Mouse (Mus musculus): Measurements from ENCODE around the gene Elmo1. TPM values are rescaled to one million over a fixed set of nuclear protein-coding genes. Genes with fewer than 3 reads are reported as not detected.

The Elmo1 gene
- total RNA-seq, 2 experiments from 2014 or later, result 62.1 to 131 TPM

DNA sequence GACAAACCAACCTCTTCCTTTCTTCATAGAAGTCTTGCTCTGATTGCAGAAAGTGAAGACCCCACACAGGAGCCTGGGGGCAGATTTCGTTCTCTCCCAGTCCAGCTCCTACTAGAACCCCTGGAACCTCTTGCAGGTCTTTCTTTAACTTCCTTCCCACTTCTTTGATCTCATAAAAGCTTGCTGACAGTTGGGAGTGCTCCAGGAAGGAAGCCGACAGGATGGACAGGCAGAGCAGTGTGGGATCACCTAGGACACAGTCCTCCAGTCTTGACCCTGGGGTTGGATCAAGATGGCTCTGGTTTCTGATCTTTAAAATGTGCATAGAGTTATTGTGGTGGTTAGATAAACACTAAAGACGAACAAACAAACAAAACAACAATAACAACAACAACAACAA, 147.8 kb downstream of the Elmo1 start:
- ATAC-seq (replicated peaks; ENCODE audit: poor library complexity, severe bottlenecking), result no peak

- peak; percentile 79 for ATAC-seq (replicated peaks; ENCODE audit: poor library complexity, severe bottlenecking)
These were observed 148.3 kb downstream of the Elmo1 start for GRCm38 (mm10) chr13:20238743-20239142.

DNA sequence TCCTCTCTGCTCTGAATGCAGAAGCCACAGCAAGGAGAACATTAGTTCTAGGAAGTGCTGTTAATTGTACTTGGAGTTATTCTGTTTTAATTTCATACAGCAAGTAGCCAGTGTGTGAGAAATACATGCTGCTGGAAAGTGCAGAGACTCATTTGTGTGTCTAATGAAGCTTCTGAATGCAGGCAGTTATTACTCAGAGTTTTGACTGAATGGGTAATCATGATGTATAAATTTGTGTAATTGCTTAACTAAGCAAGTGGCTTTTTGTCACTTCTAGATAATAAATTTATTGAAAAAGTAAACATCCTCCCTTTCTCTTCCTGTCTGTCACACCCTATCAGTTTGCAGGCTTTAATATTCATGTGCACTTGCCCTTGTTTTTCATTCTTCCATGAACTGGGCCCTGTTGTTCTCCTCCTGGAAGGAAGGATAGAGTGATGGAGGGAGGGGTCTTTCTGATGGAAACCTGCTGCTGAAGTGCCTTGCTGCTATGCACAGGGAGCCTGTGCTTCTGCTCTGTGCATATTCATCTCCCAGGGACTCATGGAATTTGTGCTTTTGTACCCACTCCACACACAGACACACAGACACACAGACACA, 159.8 kb downstream of the Elmo1 start:
- no peak for ATAC-seq (replicated peaks; ENCODE audit: poor library complexity, severe bottlenecking)

- ATAC-seq (replicated peaks; ENCODE audit: poor library complexity, severe bottlenecking), result no peak
These were observed 164.5 kb downstream of the Elmo1 start for GRCm38 (mm10) chr13:20254911-20255310.

- ATAC-seq (replicated peaks; ENCODE audit: poor library complexity, severe bottlenecking), result no peak
These were observed 165.0 kb downstream of the Elmo1 start for GRCm38 (mm10) chr13:20255380-20255779.

DNA sequence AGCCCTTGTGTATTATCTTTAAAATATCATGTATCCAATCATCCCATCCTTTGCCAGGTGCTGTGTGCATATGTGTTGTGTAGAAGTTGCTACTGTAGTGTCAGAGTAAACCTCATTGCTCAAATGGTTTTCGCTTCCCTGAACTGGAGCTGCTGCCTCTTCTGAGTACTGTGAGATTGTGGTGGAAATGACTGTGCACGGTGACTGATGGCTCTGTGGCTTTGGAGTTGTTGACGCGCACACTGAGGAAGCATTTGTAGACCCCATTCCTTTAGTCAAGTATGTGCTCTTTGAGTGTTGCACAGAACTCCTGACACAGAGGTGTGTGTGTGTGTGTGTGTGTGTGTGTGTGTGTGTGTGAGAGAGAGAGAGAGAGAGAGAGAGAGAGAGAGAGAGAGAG, 166.2 kb downstream of the Elmo1 start:
- no peak for ATAC-seq (replicated peaks; ENCODE audit: poor library complexity, severe bottlenecking)

DNA sequence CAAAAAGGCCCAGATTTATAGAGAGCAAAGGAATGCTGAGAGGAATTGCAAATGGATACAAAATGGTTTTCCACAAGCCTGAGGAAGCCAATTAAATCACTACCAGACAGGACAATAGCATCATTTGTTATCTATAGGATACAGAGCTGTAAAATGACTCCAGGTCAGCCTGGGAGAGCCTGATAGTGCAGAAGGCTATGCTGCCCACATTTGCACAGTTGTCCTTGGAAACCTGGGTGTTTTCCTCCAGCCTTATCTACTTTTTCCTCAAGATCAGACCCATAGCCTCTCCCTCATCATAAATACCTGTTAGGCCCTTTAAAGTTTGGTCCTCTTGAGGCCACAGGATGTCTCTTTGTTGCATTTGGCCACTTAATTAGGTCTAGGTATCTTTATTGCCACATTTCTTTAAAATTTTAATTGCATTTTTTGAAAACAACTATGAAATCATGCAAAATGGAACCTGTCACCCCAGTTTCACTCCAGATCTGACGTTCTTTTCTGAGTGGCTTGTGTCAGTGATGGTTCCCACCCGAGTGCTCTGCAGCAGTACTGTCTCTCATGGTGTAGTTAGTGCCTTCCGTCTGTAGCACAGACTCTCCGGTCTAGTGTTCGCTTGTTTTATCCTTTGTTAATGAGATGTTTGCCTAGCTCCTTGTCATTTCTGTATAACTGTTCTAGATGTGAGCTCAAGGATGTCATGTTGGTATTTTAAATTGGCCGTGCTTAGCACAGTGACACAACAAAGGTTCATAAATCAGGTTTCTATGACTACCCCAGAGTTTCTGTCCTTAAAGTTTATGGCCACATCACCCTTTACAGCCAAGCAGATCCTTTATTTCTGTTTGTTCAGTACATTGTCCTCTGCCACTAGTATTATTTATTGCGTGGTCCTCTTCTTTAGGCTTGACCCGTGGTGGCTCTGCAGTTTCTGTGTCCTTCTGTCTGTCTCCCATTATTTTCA, 167.4 kb downstream of the Elmo1 start:
- no peak for ATAC-seq (replicated peaks; ENCODE audit: poor library complexity, severe bottlenecking)

GRCm38 (mm10) chr13:20263173-20263572, 172.8 kb downstream of the Elmo1 start:
- ATAC-seq (replicated peaks; ENCODE audit: poor library complexity, severe bottlenecking), result no peak

DNA sequence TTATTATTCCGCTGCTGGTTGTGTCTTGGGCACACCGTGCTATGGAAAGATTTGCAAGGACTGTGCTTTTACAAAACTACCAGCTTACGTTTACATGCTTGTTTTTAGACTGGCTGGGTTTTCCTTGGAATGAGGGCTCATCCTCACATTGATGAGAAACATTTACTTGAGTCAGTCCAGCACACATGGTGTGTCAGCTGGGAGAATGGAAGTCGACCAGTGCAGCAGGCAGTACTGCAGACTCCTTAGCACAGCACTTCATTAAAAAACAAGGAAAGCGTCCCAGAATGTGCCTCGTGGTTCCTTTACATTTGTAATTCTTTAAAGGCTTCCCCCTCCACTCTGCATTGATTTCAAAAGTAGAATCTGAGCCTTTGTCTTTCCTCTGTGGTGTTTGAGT, 179.8 kb downstream of the Elmo1 start:
- ATAC-seq (replicated peaks; ENCODE audit: poor library complexity, severe bottlenecking), result no peak

GRCm38 (mm10) chr13:20271799-20272198, 181.4 kb downstream of the Elmo1 start:
- no peak for ATAC-seq (replicated peaks; ENCODE audit: poor library complexity, severe bottlenecking)

GRCm38 (mm10) chr13:20272562-20272961, 182.2 kb downstream of the Elmo1 start:
- ATAC-seq (replicated peaks; ENCODE audit: poor library complexity, severe bottlenecking), result peak; percentile 37; the same call in 1 of the 2 replicates

DNA sequence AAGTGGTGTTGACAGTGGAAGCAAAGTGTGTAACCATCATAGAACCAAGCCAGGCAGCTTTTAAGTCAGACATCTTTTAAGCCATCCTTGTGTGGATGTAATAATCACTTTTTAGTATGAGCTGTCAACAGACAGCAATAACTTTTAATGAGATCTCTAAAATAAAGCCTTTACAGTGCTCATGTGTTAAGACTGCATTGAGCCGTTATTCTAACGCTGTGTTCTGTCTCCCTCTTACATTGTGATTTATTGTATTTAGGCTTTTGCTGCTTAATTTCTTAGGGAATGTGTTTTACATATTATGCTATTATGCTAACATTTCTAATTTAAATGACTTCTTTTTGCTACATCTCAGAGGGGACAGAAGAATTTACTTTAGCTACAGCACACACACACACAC, 189.5 kb downstream of the Elmo1 start:
- ATAC-seq (replicated peaks; ENCODE audit: poor library complexity, severe bottlenecking), result no peak

- ATAC-seq (replicated peaks; ENCODE audit: poor library complexity, severe bottlenecking), result no peak
These were observed 193.5 kb downstream of the Elmo1 start for GRCm38 (mm10) chr13:20283891-20284290.

- ATAC-seq (replicated peaks; ENCODE audit: poor library complexity, severe bottlenecking), result peak; percentile 59; the same call in 1 of the 2 replicates
These were observed 196.3 kb downstream of the Elmo1 start for GRCm38 (mm10) chr13:20286680-20287079.

DNA sequence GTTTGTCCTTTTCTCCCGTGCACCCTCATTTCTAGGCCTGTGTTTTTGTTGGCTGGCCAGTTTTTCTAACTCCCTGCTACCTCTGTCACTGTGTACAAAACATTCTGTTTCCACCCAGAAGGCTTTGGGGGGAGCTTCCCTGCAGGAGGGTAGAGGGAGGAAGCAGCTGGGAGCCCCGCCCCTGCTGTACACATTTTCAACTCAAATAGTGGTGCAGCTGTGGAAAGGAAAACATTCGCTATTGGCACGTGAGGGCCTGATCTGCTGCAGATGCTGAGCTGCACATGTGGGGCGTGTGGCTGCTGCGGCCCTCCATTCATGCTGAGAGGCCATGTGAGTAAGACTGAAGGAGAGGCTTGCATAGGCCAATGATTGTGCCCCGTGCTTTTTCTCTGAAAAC, 198.0 kb downstream of the Elmo1 start:
- ATAC-seq (replicated peaks; ENCODE audit: poor library complexity, severe bottlenecking), result no peak

DNA sequence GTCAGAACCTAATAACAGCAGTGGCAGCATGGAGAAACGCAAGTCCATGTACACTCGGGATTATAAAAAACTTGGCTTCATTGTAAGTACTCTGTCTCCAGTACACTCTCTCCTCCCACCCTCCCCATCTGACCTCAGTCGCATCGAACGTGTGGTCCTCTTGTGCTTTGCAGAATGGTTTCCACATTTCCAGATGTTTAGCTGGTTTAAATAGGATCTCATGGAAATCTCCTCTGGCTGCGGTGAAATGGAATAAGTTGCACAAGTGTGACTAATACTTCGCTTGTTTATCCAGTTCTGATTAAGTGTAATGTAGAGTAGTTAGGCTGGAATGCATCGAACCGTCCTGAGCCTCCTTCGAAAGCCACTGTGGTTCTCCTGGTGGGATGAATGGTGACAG, 200.0 kb downstream of the Elmo1 start:
- no peak for ATAC-seq (replicated peaks; ENCODE audit: poor library complexity, severe bottlenecking)

GRCm38 (mm10) chr13:20292348-20292747, 202.0 kb downstream of the Elmo1 start:
- ATAC-seq (replicated peaks; ENCODE audit: poor library complexity, severe bottlenecking), result peak; percentile 86

DNA sequence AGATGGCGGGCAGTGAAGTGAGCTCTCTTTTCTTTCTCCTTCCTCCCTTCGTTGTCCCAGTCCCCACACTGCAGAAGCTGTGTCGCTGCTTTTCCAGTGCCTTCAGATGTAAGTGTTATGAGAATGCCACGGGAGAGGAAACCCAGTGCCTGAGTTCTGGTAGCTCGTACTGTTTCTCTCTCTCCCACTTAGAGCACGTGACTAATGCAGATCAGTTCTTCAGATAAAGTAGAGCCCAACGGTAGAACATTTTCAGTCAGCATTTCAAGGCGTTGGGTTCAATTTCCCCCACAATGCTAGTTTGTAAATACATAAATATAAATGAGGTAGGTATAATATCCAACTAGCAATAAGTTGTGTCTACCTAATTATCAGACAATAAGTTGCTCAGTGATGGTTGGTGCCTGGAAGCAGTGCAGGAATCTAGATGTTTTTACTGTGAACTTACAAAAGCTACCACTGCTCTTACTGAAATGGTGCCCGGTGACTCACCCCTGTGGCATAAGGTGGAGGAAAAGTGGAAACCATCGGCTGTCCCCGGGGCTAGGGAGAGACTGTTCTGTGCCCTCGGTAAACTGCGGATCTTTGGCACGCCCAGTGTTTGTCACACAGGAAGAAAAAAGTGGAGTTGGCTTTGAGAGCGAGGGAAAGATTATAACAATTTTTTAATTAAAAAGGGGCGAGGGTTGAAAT, 205.0 kb downstream of the Elmo1 start:
- no peak for ATAC-seq (replicated peaks; ENCODE audit: poor library complexity, severe bottlenecking)

DNA sequence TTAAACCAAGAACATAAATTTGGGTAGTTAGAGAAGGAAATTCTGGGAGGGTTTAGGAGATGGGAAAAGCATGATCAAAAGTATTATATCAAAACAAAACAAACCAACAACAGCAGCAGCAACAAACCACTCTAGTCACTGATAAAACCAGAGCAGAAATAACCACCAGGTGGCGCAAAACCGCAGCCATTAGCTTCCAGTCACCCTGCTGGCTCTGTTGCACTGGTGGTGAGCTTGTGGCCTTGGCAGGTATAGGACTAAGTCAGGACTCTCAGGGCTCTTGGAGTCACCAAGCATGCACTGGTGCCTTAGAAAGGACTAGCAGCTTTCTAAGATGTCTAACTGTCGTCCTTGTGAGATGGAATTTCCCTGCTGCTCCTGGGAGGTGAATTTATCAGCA, 207.4 kb downstream of the Elmo1 start:
- ATAC-seq (replicated peaks; ENCODE audit: poor library complexity, severe bottlenecking), result peak; percentile 58

- ATAC-seq (replicated peaks; ENCODE audit: poor library complexity, severe bottlenecking), result peak; percentile 72
These were observed 209.0 kb downstream of the Elmo1 start for GRCm38 (mm10) chr13:20299424-20299823.

DNA sequence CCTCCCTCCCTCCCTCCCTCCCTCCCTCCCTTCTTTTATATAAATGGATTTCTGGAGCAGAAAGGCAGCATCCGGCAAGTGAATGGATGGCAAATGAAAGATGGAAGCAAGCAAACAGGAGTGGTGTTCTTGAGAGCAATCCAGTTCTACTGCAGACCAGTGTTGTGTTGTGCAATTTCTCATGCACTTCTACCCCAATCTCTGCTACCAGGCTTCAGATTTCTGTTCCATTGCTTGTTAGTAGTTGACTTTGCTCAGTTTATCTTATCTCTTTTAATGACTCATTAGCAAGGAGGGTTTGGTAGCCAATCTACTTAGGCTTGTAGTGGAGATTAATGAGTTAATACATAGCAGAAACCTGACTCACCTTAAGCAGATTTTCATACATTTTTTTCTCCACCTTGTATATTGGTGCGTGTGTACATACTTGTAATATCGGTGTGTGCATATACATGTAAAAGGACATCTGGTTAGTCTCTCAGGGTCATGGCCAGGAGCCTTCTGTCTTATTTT, 209.7 kb downstream of the Elmo1 start:
- ATAC-seq (replicated peaks; ENCODE audit: poor library complexity, severe bottlenecking), result no peak

Data from granulocyte monocyte progenitor cell, adult 5-6 weeks (primary cell).